Mouse (Mus musculus): ENCODE measurements around the gene Myrfl. TPM values are rescaled to one million over a fixed set of nuclear protein-coding genes. Genes with fewer than 3 reads are reported as not detected.

Gene Myrfl
- total and polyA plus RNA-seq, 2 experiments from 2014 or later, result not detected

DNA sequence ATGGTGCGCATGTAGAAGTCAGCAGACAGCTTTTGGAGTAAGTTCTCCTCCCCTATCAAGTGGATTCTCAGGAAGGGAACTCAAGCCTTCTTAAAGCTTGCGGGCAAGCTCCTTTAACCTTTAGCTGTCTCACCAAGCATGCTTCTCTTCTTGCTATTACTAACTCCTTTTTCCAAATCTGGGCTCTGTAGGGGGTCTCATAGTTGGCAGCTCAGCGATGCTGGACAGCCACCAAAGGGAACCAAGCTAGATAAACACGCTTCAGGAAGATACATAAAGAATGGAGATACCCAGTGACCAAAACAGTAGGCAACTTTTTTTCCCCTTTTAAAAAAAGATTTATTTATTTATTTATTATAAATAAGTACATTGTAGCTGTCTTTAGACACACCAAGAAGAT is 136.9 kb downstream of the Myrfl start:
- Histone ChIP-seq H3K4me1 (ENCODE audit: insufficient read depth) (no peaks in the 10 kb centered on the region), H3K27ac (ENCODE audit: low read depth, low read length) (no peak overlapping the region), H3K36me3 (ENCODE audit: insufficient read depth) (no peaks in the 10 kb centered on the region), H3K9ac (no peak overlapping the region), H3K27me3 (ENCODE audit: insufficient read depth, low read length) (no peaks in the 10 kb centered on the region), H3K9me3 (ENCODE audit: low read length) (no peaks in the 10 kb centered on the region), H3K4me2 (ENCODE audit: low read depth) (no peak overlapping the region), H3K4me3 (ENCODE audit: low read depth, low read length) (no peak overlapping the region)
- ATAC-seq (no peak), DNase-seq (no peak)
- TF ChIP-seq CTCF (IDR thresholded peaks at IDR 0.05; ENCODE audit: low read depth), result no peak
- WGBS, result 87% methylated on average over 4 of the region's 4 CpGs

DNA sequence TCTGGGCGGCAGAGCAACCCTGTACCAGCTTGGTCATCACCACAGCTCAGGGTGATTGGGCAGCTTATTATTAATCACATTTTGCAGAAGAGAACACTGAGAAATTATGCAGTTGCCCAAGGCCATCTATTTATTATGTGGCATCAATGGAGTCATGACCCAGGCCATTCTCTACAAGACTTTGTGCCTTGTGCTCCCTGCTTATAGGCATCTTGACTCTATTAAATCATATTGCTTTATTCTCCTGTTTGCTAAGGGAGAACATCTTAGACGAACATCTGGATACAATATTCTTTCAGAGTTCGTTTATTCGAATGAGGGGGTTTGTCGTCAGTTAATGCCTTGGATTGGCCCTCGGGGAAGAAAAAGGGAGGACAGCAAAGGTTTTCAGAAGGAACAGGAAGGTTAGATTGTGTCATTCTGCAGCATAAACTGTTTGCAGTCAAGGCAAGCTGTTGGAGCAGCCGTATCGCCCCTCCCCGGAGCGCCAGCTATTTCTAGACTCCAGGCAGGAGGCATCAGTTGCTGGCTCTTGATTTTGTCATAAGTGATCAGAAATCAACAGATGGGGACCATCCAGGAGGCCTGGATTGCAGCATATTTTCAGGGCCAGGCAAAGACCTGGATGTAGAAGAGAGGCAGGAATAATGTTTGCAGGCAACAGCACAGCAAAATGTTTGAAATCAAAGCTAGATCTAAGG is 140.7 kb downstream of the Myrfl start:
- no peaks in the 10 kb centered on the region for H3K27me3 ChIP-seq (ENCODE audit: insufficient read depth, low read length)
- no peaks in the 10 kb centered on the region for H3K9me3 ChIP-seq (ENCODE audit: low read length)
- DNase-seq (peak; percentile 64), ATAC-seq (peak; percentile 86)
- WGBS, result 67% methylated on average over 10 of the region's 10 CpGs
- no peak overlapping the region for H3K9ac ChIP-seq
- no peak overlapping the region for H3K4me3 ChIP-seq (ENCODE audit: low read depth, low read length)
- H3K4me2 ChIP-seq (ENCODE audit: low read depth), result no peak overlapping the region
- no peak overlapping the region for H3K27ac ChIP-seq (ENCODE audit: low read depth, low read length)
- no peak for TF ChIP-seq CTCF (IDR thresholded peaks at IDR 0.05; ENCODE audit: low read depth)
- H3K4me1 ChIP-seq (ENCODE audit: insufficient read depth), result no peaks in the 10 kb centered on the region
- H3K36me3 ChIP-seq (ENCODE audit: insufficient read depth), result no peaks in the 10 kb centered on the region

DNA sequence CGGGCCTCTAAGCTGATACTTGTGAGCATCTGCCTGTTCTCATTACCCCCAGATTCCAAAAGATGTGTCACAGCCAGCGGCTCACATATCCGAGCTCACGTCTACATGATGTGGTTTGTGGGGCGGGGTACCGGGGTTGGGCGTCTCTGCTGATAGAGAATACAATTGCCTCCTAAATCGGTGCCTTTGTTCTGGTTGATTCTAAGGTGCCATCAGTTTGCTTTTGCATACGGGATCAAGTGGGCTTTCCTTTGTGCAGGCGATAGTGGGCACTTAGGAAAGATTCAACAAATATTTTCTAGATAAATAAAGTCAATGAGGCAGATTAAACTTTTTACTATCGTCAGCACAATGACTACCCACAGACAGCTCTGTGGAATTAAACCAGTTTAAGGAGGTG is 141.8 kb downstream of the Myrfl start:
- H3K4me2 ChIP-seq (ENCODE audit: low read depth), result no peak overlapping the region
- 88% methylated on average over 11 of the region's 11 CpGs for WGBS
- H3K4me3 ChIP-seq (ENCODE audit: low read depth, low read length), result no peak overlapping the region
- no peak for ATAC-seq
- no peak overlapping the region for H3K9ac ChIP-seq
- no peaks in the 10 kb centered on the region for H3K4me1 ChIP-seq (ENCODE audit: insufficient read depth)
- H3K9me3 ChIP-seq (ENCODE audit: low read length), result no peaks in the 10 kb centered on the region
- no peak for DNase-seq
- TF ChIP-seq CTCF (IDR thresholded peaks at IDR 0.05; ENCODE audit: low read depth), result no peak
- no peak overlapping the region for H3K27ac ChIP-seq (ENCODE audit: low read depth, low read length)
- no peaks in the 10 kb centered on the region for H3K27me3 ChIP-seq (ENCODE audit: insufficient read depth, low read length)
- H3K36me3 ChIP-seq (ENCODE audit: insufficient read depth), result no peaks in the 10 kb centered on the region

DNA sequence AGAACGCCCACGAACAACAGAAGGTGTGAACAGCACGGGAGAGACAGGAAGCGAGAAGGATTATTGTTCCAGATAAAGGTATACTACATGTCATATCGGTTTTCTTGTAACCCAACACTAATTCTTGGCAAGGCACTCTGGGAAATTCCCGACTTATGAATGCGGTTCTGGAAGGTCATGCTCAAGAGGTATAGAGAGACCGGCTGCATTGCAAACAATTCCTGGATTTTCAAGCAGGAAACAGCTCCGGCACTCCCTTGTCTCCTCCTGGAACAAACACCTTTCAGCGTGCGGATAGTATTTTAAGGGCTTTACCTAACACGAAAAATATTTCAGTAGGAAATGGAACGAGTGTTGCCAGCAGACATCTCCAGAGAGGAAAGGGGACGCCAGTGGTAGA is 145.8 kb downstream of the Myrfl start:
- WGBS, result 87% methylated on average over 14 of the region's 14 CpGs
- TF ChIP-seq CTCF (IDR thresholded peaks at IDR 0.05; ENCODE audit: low read depth), result no peak
- H3K36me3 ChIP-seq (ENCODE audit: insufficient read depth), result no peaks in the 10 kb centered on the region
- H3K27ac ChIP-seq (ENCODE audit: low read depth, low read length), result no peak overlapping the region
- DNase-seq (no peak), ATAC-seq (no peak)
- no peak overlapping the region for H3K4me2 ChIP-seq (ENCODE audit: low read depth)
- H3K4me1 ChIP-seq (ENCODE audit: insufficient read depth), result no peaks in the 10 kb centered on the region
- H3K4me3 ChIP-seq (ENCODE audit: low read depth, low read length), result no peak overlapping the region
- no peaks in the 10 kb centered on the region for H3K27me3 ChIP-seq (ENCODE audit: insufficient read depth, low read length)
- H3K9ac ChIP-seq, result no peak overlapping the region
- no peaks in the 10 kb centered on the region for H3K9me3 ChIP-seq (ENCODE audit: low read length)

DNA sequence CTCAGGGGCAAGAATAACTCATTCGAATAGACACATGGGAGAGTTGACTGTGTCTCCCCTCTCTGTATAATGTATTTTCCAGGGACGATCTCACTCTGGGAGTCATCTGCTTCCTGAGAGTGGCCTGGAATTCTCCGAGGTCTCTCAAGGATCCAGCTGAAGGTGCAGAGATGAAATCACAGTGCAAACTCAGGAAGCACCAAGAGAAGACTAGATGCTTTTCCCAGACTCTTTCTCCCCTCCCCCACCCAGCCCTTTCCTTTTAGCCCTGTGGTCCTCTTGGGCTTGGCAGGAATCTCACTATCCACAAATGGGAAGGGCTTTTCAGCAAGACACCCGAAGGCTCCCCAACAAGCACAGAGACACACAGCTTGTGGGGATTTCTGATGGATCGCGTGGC is 146.7 kb downstream of the Myrfl start:
- no peaks in the 10 kb centered on the region for H3K36me3 ChIP-seq (ENCODE audit: insufficient read depth)
- no peak for ATAC-seq
- DNase-seq, result no peak
- H3K4me1 ChIP-seq (ENCODE audit: insufficient read depth), result no peaks in the 10 kb centered on the region
- no peak overlapping the region for H3K9ac ChIP-seq
- no peak overlapping the region for H3K27ac ChIP-seq (ENCODE audit: low read depth, low read length)
- H3K9me3 ChIP-seq (ENCODE audit: low read length), result no peaks in the 10 kb centered on the region
- no peak overlapping the region for H3K4me2 ChIP-seq (ENCODE audit: low read depth)
- WGBS, result 84% methylated on average over 6 of the region's 6 CpGs
- TF ChIP-seq CTCF (IDR thresholded peaks at IDR 0.05; ENCODE audit: low read depth), result no peak
- H3K4me3 ChIP-seq (ENCODE audit: low read depth, low read length), result no peak overlapping the region
- H3K27me3 ChIP-seq (ENCODE audit: insufficient read depth, low read length), result no peaks in the 10 kb centered on the region

DNA sequence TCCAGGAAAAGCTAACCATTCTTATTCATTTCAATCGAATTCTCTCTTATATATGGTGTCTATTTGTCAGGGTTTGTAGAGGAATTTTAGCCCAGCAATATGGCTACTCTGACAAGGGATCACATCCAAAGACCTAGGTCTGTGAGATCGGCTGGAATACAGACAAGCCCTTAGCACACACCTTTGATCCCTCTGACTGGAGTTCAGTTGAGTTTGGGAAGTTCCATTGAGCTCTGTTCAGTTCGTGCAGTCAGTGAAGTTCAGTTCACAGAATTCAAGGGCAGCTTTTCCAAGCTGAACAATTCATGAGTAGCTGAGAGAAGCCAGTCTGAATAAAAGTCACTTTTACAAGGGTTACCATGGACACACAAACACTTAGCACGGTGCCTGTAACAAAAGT is 148.0 kb downstream of the Myrfl start:
- H3K9ac ChIP-seq, result no peak overlapping the region
- H3K36me3 ChIP-seq (ENCODE audit: insufficient read depth), result no peaks in the 10 kb centered on the region
- no peak for TF ChIP-seq CTCF (IDR thresholded peaks at IDR 0.05; ENCODE audit: low read depth)
- no peaks in the 10 kb centered on the region for H3K27me3 ChIP-seq (ENCODE audit: insufficient read depth, low read length)
- ATAC-seq, result no peak
- no peak overlapping the region for H3K4me3 ChIP-seq (ENCODE audit: low read depth, low read length)
- no peak overlapping the region for H3K27ac ChIP-seq (ENCODE audit: low read depth, low read length)
- 74% methylated on average over 4 of the region's 4 CpGs for WGBS
- no peaks in the 10 kb centered on the region for H3K9me3 ChIP-seq (ENCODE audit: low read length)
- no peak for DNase-seq
- H3K4me1 ChIP-seq (ENCODE audit: insufficient read depth), result no peaks in the 10 kb centered on the region
- H3K4me2 ChIP-seq (ENCODE audit: low read depth), result no peak overlapping the region

DNA sequence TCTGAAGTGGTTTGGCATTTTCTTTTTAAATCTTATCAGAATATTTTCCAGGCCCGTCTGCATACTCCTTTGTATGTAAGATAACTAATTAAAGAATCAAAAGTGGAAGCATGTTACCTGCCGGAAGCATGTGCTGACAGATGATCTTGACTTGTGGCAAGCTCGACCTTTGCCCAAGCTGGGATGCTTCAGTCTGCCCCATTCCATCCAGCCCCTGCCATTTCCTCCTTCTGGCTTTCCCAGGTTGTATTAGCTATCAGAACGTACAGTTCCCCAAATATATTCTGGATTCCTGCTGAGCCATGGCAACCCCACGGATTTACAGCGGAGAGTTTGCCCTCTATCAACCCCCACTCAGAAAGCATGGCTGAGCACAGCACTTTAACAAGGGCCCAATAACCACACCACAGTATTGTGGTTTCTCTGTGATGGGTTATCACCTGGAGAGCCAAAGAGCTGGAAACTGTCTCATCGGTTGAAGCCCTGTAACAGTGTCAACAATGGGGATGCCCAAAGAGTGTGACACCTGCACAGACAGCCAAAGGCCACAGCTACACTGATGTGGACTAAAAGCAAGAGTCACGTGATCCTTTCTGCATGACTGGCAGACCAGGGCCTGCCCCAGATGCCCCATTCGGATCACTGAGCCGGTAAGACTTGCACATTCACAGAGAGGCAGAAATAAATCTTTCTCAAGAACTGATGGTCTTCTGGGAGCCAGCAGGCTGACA is 150.3 kb downstream of the Myrfl start:
- no peak for TF ChIP-seq CTCF (IDR thresholded peaks at IDR 0.05; ENCODE audit: low read depth)
- ATAC-seq (no peak), DNase-seq (no peak)
- no peaks in the 10 kb centered on the region for H3K4me1 ChIP-seq (ENCODE audit: insufficient read depth)
- H3K4me2 ChIP-seq (ENCODE audit: low read depth), result no peak overlapping the region
- no peaks in the 10 kb centered on the region for H3K27me3 ChIP-seq (ENCODE audit: insufficient read depth, low read length)
- WGBS, result 78% methylated on average over 10 of the region's 10 CpGs
- no peak overlapping the region for H3K27ac ChIP-seq (ENCODE audit: low read depth, low read length)
- no peak overlapping the region for H3K9ac ChIP-seq
- no peaks in the 10 kb centered on the region for H3K9me3 ChIP-seq (ENCODE audit: low read length)
- H3K4me3 ChIP-seq (ENCODE audit: low read depth, low read length), result no peak overlapping the region
- no peaks in the 10 kb centered on the region for H3K36me3 ChIP-seq (ENCODE audit: insufficient read depth)

Data from forebrain, postnatal 0 days (tissue).